Mouse (Mus musculus) lung, postnatal 0 days (tissue): ENCODE measurements at regions not wholly inside any gene's neighbourhood (a gene's known extent, or its start where the extent isn't known, plus 50 kb on each side); places are given as distances from the start of the nearest gene placed in this dataset.

Source experiments
- CTCF ChIP-seq: IDR thresholded peaks from 2 replicates; pipeline ENCODE4 v1.5.1; 2016; ENCODE audit warnings: antibody characterized with exemption, mild to moderate bottlenecking
- EP300 ChIP-seq: IDR thresholded peaks from 2 replicates; pipeline ENCODE4 v1.6.1; 2016; ENCODE audit warnings: antibody characterized with exemption, mild to moderate bottlenecking, control low read depth

DNA sequence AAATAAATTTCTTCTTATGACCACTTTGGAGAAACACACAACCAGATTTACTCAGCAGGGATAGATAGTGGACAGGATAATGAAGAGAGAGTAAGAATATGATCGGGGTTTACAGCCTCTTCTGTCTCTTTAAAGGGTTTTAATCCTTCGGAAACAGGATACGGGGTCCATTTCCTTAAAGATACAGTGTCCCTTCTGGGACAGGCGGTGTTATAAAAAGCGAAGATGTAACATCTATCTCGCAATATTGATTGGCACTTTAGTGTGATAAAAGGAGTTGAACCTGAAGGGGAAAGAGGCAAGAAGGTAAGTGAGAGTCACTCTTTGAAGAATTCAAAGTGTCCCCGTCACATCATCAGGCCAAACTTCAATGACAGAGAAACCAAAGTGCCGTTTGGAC lies 233.6 kb downstream of the Maf start:
- TF ChIP-seq CTCF (no peak), EP300 (no peak)
